9 mouse cellular contexts compared by ENCODE assay signal in genomic region chr10:49782061-49782460, GRCm38 (mm10). TPM values are rescaled to one million over a fixed set of nuclear protein-coding genes. Genes with fewer than 3 reads are reported as not detected.
DNase-seq lines count a peak whose midpoint lies in the region; ATAC-seq lines count a peak whose summit lies in the region.
"Had no signal": no experiment of that assay in that cellular context is flagged by ENCODE, and none has a peak within 500 bp of the region (broad histone marks: within the 10 kb centered on the region; RNA-seq: fewer than 3 reads in every experiment).

No protein-coding gene starts in this region.

- intact Hi-C loops in left cerebral cortex, postnatal 14 days (cut with DNase I): no loop called here

- peaks cover 4% of the 10 kb centered on the region for H3K4me1 ChIP-seq in lung, embryonic 16.5 days (replicated peaks; ENCODE audit: control insufficient read depth, insufficient read depth, low read length)
- H3K4me1 ChIP-seq in limb, embryonic 15.5 days: peaks cover 12% of the 10 kb centered on the region; the same call in 1 of the 2 replicates
- H3K4me1 ChIP-seq in stomach, embryonic 16.5 days (ENCODE audit: control insufficient read depth, insufficient read depth, low read length): no peaks in the 10 kb centered on the region; the same call in 1 of the 2 replicates

- no peak for ATAC-seq in lung, embryonic 16.5 days (ENCODE audit: low read depth)
- no peak for ATAC-seq in limb, embryonic 15.5 days (ENCODE audit: insufficient number of reproducible peaks, low FRiP score, low TSS enrichment, low read depth)
- ATAC-seq in stomach, embryonic 16.5 days (ENCODE audit: insufficient read depth, low FRiP score): no peak

- peak overlapping the region; percentile 76; the same call in 1 of the 2 replicates for H3K4me2 ChIP-seq in lung, embryonic 16.5 days (ENCODE audit: low read depth, low read length)
- H3K4me2 ChIP-seq in limb, embryonic 15.5 days: peak overlapping the region; percentile 81
- H3K4me2 ChIP-seq in stomach, embryonic 16.5 days (ENCODE audit: low read depth, low read length): peak overlapping the region; percentile 51

- WGBS in lung, embryonic 16.5 days: 4% methylated on average over 7 of the region's 7 CpGs
- 5% methylated on average over 7 of the region's 7 CpGs for WGBS in limb, embryonic 15.5 days
- WGBS in stomach, embryonic 16.5 days: 8% methylated on average over 7 of the region's 7 CpGs

- DNase-seq in cerebellum, postnatal 10 days: peak; percentile 10 to 21
- no peak for DNase-seq in cerebellum, adult 18-20 months
- DNase-seq in lung, postnatal 25 days (ENCODE audit: low spot score): no peak
- DNase-seq in adrenal gland, postnatal 4 days (ENCODE audit: low spot score in 2 of 2): no peak
- DNase-seq in left cerebral cortex, postnatal 14 days (ENCODE audit: low spot score in 2 of 2): no peak
- DNase-seq: kidney, adult 8-10 months had no signal

- peak overlapping the region; percentile 51; the same call in 1 of the 2 replicates for H3K4me3 ChIP-seq in lung, embryonic 16.5 days (ENCODE audit: low read length)
- peak overlapping the region; percentile 44 for H3K4me3 ChIP-seq in limb, embryonic 15.5 days
- peak overlapping the region; percentile 45 for H3K4me3 ChIP-seq in stomach, embryonic 16.5 days (replicated peaks; ENCODE audit: low read length)

- peaks cover 9% of the 10 kb centered on the region for H3K27me3 ChIP-seq in lung, embryonic 16.5 days (ENCODE audit: control insufficient read depth, insufficient read depth, low read depth, low read length)
- peaks cover 29% of the 10 kb centered on the region for H3K27me3 ChIP-seq in limb, embryonic 15.5 days
- H3K27me3 ChIP-seq in stomach, embryonic 16.5 days (ENCODE audit: control insufficient read depth, insufficient read depth, low read length): 0 out of 2 replicates have a peak, but pooled peaks cover 2% of the 10 kb centered on the region

- H3K27ac ChIP-seq in lung, embryonic 16.5 days (ENCODE audit: low read length): no peak overlapping the region
- H3K27ac ChIP-seq in limb, embryonic 15.5 days: no peak overlapping the region
- H3K27ac ChIP-seq in stomach, embryonic 16.5 days (ENCODE audit: low read length): no peak overlapping the region

- no peaks in the 10 kb centered on the region for H3K9me3 ChIP-seq in lung, embryonic 16.5 days (ENCODE audit: control insufficient read depth, low read length)
- H3K9me3 ChIP-seq in limb, embryonic 15.5 days: no peaks in the 10 kb centered on the region
- H3K9me3 ChIP-seq in stomach, embryonic 16.5 days (replicated peaks; ENCODE audit: control insufficient read depth, low read length): no peaks in the 10 kb centered on the region

- H3K36me3 ChIP-seq in lung, embryonic 16.5 days (ENCODE audit: control insufficient read depth, insufficient read depth, low read length): no peaks in the 10 kb centered on the region
- H3K36me3 ChIP-seq in limb, embryonic 15.5 days: no peaks in the 10 kb centered on the region
- H3K36me3 ChIP-seq in stomach, embryonic 16.5 days (ENCODE audit: control insufficient read depth, insufficient read depth, low read length): no peaks in the 10 kb centered on the region

- H3K9ac ChIP-seq in lung, embryonic 16.5 days (ENCODE audit: low read length): no peak overlapping the region
- H3K9ac ChIP-seq in limb, embryonic 15.5 days: no peak overlapping the region
- no peak overlapping the region for H3K9ac ChIP-seq in stomach, embryonic 16.5 days (ENCODE audit: low read length)

RNA-seq across cellular contexts. Expression of gene Grik2, which starts 6.5 kb away (rescaled TPM):
- polyA plus RNA-seq in lung, embryonic 16.5 days (2015; fragmentation: Nextera tagmentation; extraction: Ambion mirVana): 0.64 and 0.74 TPM in 2 replicates
- polyA plus RNA-seq in limb, embryonic 15.5 days (2015; fragmentation: Nextera tagmentation; extraction: Ambion mirVana): 1.6 and 2.4 TPM in 2 replicates
- 5.8 and 6.5 TPM in 2 replicates for polyA plus RNA-seq in stomach, embryonic 16.5 days (2015; fragmentation: Nextera tagmentation; extraction: Ambion mirVana)
- total RNA-seq in adrenal gland, postnatal 4 days (2021): 1 to 10 TPM; 4.9 to 6.0 TPM
- total RNA-seq in left cerebral cortex, postnatal 14 days (2021): 10 to 100 TPM; 66.4 to 69.7 TPM

Comparison
In these comparisons a context has a peak if more than half of its experiments do, and no peak if none do; other contexts are left out.
1. DNase-seq: peak in cerebellum, postnatal 10 days (2 of 2); none in cerebellum, adult 18-20 months (0 of 2), lung, postnatal 25 days (single experiment), adrenal gland, postnatal 4 days (0 of 2) and left cerebral cortex, postnatal 14 days (0 of 2).
2. Peak in every context shown above with its lines, with median percentiles within 50 percentile points of each other: H3K4me2 ChIP-seq and H3K4me3 ChIP-seq.